Mouse (Mus musculus) lung, postnatal 0 days (tissue): Measurements from ENCODE around the gene H2-T24. TPM values are rescaled to one million over a fixed set of nuclear protein-coding genes. Genes with fewer than 3 reads are reported as not detected.

Experiments used
- ATAC-seq: fragments of 200-750 bp; cut with Nextera tagmentation; 2 replicates; pipeline ENCODE4 v1.8.0; 2017; ENCODE audit warnings: moderate library complexity
- DNase-seq: peaks from one replicate; pipeline ENCODE4 v3.0.0-alpha.2; 2016; ENCODE audit warnings: low spot score
- H3K27ac ChIP-seq: fragments of 300-500 bp; sonication (generic); 2 replicates; pipeline ENCODE4 v1.5.1; 2014; ENCODE audit warnings: antibody characterized with exemption, mild to moderate bottlenecking, low read length, mixed read lengths
- H3K27me3 ChIP-seq: fragments of 300-500 bp; sonication (generic); replicated peaks from 2 replicates; pipeline ENCODE4 v1.6.1; 2014; ENCODE audit warnings: low read length, mixed read lengths; ENCODE audit not compliant: insufficient read depth
- H3K36me3 ChIP-seq: fragments of 300-500 bp; sonication (generic); 2 replicates; pipeline ENCODE4 v1.6.1; 2014; ENCODE audit warnings: low read length, mixed read lengths; ENCODE audit not compliant: insufficient read depth
- H3K4me1 ChIP-seq: fragments of 300-500 bp; sonication (generic); 2 replicates; pipeline ENCODE4 v1.6.1; 2014; ENCODE audit warnings: antibody characterized with exemption, low read depth, low read length, mixed read lengths; ENCODE audit not compliant: insufficient read depth
- H3K4me2 ChIP-seq: fragments of 300-500 bp; sonication (generic); replicated peaks from 2 replicates; pipeline ENCODE4 v1.6.1; 2014; ENCODE audit warnings: low read depth, mild to moderate bottlenecking, low read length, moderate library complexity, mixed read lengths
- H3K4me3 ChIP-seq: fragments of 300-500 bp; sonication (generic); 2 replicates; pipeline ENCODE4 v1.5.1; 2014; ENCODE audit warnings: low read depth, low read length
- H3K9ac ChIP-seq: fragments of 300-500 bp; sonication (generic); replicated peaks from 2 replicates; pipeline ENCODE4 v1.6.1; 2014; ENCODE audit warnings: low read depth, mild to moderate bottlenecking
- H3K9me3 ChIP-seq: fragments of 300-500 bp; sonication (generic); 2 replicates; pipeline ENCODE4 v1.6.1; 2016; ENCODE audit warnings: low read length, mixed read lengths
- CTCF ChIP-seq: IDR thresholded peaks from 2 replicates; pipeline ENCODE4 v1.5.1; 2016; ENCODE audit warnings: antibody characterized with exemption, mild to moderate bottlenecking
- EP300 ChIP-seq: IDR thresholded peaks from 2 replicates; pipeline ENCODE4 v1.6.1; 2016; ENCODE audit warnings: antibody characterized with exemption, mild to moderate bottlenecking, control low read depth
- WGBS: fragments of 180-500 bp; shearing (Covaris S2); extraction: QIAGEN DNeasy Blood & Tissue Kit; methylation state at CpG from one replicate; pipeline ENCODE4 v1.1.7; 2014; 5-methylcytosine and 5-hydroxymethylcytosine counted together
- polyA plus RNA-seq: library from polyadenylated mRNA; unstranded; fragments of >200 nt; fragmentation: Nextera tagmentation; extraction: Ambion mirVana; gene quantifications from 2 replicates; pipeline ENCODE4 v1.2.1, GENCODE M21; 2015

Gene H2-T24
- polyA plus RNA-seq, 1 experiment from 2014 or later = 2.7 TPM

DNA sequence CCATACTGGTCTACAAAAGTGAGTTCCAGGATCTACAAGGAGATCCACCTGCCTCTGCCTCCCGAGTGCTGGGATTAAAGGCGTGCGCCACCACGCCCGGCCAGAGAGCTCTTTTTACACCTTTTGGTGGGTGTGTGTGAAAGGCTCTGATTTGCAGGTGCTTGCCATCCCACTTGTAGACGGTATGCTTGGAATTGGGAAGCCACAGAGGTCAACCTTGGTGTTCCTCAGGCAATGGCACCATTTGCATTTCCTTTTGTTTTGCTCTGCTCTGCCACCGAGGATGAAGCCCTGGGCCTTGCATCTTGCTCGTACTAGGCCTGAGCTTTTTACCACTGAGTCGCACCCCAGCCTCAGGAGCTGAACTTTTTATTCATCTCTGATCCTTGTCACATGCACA is 38.6 kb downstream of the H2-T24 start:
- TF ChIP-seq CTCF = no peak
- no peak for TF ChIP-seq EP300
- ATAC-seq = no peak
- Histone ChIP-seq H3K27ac (no peak overlapping the region), H3K9ac (no peak overlapping the region), H3K36me3 (peaks cover 15% of the 10 kb centered on the region; the same call in 1 of the 2 replicates), H3K4me2 (no peak overlapping the region), H3K4me3 (no peak overlapping the region), H3K27me3 (no peaks in the 10 kb centered on the region), H3K9me3 (no peaks in the 10 kb centered on the region), H3K4me1 (peaks cover 10% of the 10 kb centered on the region; the same call in 1 of the 2 replicates)
- DNase-seq = no peak
- WGBS = 92% methylated on average over 9 of the region's 9 CpGs

DNA sequence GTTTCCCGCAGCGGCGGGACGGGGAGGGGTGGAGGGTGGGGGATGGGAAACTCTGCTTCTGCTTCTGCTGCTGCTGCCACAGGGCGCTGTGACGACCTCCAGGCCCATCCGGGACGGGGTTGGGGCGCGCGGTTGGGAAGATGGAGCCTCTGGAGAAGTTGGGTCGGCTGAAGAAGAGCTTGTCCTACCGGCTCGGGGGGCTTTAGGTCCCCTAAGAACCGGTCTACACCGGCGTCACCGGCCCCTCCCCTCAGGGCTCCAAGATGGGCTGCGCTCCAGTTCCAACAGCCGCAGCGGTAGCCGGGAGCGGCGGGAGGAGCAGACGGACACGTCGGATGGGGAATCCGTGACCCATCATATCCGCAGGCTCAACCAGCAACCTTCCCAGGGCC is 40.0 kb downstream of the H2-T24 start:
- TF ChIP-seq EP300 = no peak
- TF ChIP-seq CTCF = no peak
- H3K4me3 ChIP-seq = peak overlapping the region; percentile 88
- ATAC-seq = peak; percentile 10
- under 1% methylated on average over 23 of the region's 29 CpGs for WGBS
- H3K9me3 ChIP-seq = no peaks in the 10 kb centered on the region
- peaks cover 10% of the 10 kb centered on the region; the same call in 1 of the 2 replicates for H3K36me3 ChIP-seq
- peak; percentile 56 for DNase-seq
- peak overlapping the region; percentile 88 for H3K4me2 ChIP-seq
- peak overlapping the region; percentile 76 for H3K9ac ChIP-seq
- peak overlapping the region; percentile 93 for H3K27ac ChIP-seq
- no peaks in the 10 kb centered on the region for H3K27me3 ChIP-seq
- H3K4me1 ChIP-seq = peaks cover 10% of the 10 kb centered on the region; the same call in 1 of the 2 replicates

DNA sequence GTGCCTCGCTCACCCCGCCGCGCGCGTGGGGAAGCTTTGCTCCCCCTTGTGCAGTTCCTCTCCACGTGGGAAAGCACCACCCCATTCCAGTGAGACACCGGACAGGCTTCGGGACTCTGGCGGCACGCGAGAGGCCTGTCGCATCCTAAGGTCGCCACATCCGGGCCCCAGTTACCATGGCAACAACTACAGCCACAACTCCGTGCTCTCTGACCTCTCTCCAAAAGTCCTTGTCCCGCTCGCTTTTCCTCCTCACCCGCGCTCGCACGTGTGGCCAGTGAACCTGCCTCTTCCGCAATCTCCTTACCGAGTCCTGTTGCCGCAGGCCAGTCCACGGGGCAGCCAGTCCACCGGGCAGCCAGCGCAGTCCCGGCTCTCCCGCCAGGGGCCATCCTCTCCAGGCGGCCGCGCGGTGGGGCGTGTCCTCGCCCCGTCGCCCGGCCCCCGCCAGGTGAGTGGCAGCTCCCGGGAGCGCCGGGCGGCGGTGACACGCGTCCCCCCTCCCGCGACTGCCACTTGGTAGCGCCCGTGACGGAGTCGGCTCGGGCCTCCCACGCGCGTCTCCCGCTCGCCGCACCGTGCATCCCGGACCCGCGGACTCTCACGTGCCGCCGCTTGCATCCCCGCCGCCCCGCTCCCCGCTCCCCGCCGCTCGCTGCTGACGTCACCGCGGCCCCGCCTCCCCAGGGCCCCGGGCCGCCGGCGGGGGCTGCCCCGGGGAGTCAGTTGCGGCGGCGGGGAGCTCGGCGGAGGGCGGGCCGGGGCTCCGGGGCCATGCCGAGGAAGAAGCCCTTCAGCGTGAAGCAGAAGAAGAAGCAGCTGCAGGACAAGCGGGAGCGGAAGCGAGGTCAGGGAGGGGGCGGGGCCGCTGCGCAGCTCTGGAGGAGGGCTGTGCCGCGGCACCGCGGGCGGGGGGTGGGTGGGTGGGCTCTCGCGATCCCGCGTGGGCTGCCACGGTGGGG is 40.7 kb downstream of the H2-T24 start, which contains the start of the genes Gnl1 and Prr3:
TSS of gene Gnl1 (plus strand) at position 451 of the 962 bp plus-strand sequence.
TSS of gene Prr3 (minus strand) at position 836 of the 962 bp plus-strand sequence.
- peaks cover 10% of the 10 kb centered on the region; the same call in 1 of the 2 replicates for H3K36me3 ChIP-seq
- peak; percentile 89 for ATAC-seq
- peak within 1 kb of the TSS; percentile 88 for H3K4me2 ChIP-seq
- WGBS = under 1% methylated on average over 75 of the region's 109 CpGs
- H3K9me3 ChIP-seq = no peaks in the 10 kb centered on the region
- H3K4me3 ChIP-seq = peak within 1 kb of the TSS; percentile 88
- H3K4me1 ChIP-seq = peaks cover 10% of the 10 kb centered on the region; the same call in 1 of the 2 replicates
- H3K27ac ChIP-seq = peak within 1 kb of the TSS; percentile 93
- no peaks in the 10 kb centered on the region for H3K27me3 ChIP-seq
- H3K9ac ChIP-seq = peak within 1 kb of the TSS; percentile 76
- TF ChIP-seq EP300 = no peak; the same call in 1 of the 2 replicates
- TF ChIP-seq CTCF = peak; percentile 44
- peak; percentile 97 for DNase-seq

DNA sequence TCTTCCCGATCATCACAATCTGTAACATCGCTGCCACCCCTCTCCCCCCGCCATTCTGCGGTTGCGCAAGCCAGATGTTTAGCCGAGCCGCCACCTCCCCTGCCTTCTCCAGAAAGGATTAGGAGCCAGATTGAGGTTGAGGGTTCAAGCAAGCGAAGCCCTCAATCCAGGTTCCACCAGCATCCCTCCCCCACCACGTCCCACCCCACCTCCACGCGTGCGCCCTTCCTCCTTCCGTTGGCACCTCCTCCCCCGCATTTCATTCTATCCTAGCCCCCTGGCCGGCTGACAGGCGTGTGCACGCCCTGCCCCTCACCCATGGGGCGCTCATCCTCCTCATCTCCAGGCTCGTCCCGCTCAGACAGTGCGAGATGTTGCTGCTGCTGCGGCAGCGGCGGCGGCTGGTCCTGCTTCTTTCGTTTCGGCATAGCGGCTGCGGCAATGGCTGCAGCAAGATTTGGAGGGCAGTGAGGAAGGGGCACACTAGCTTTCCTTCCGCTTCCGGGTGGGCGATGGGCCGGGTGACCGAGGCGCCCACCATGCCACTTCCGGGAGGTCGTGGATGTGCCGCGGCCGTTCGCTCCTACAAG is 41.5 kb downstream of the H2-T24 start:
- Histone ChIP-seq H3K4me1 (peaks cover 10% of the 10 kb centered on the region; the same call in 1 of the 2 replicates), H3K27ac (peak overlapping the region; percentile 93), H3K27me3 (no peaks in the 10 kb centered on the region), H3K9ac (peak overlapping the region; percentile 76), H3K4me3 (peak overlapping the region; percentile 88), H3K4me2 (peak overlapping the region; percentile 88), H3K9me3 (no peaks in the 10 kb centered on the region), H3K36me3 (peaks cover 10% of the 10 kb centered on the region; the same call in 1 of the 2 replicates)
- DNase-seq = peak; percentile 27
- peak; percentile 66 for ATAC-seq
- under 1% methylated on average over 41 of the region's 41 CpGs for WGBS
- TF ChIP-seq EP300 = no peak
- peak; percentile 8; the same call in 1 of the 2 replicates for TF ChIP-seq CTCF

DNA sequence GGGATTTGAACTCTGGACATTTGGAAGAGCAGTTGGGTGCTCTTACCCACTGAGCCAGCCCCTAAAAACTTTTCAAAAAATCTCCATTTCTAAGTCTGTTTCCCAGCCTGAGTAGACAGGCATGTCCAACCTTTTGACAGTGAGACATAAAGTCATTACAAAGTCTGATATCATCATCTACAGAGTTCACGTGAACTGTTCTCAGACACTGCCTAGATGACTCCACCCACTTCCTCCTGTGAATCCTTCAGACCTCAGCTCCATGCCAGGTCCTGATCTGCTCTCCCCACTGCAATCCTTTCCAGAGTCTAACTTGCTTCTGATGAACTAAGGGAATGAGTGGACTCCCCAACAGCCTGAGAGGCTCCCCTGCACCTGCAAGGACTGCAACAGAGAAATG is 48.2 kb downstream of the H2-T24 start:
- TF ChIP-seq CTCF (no peak), EP300 (no peak)
- no peak for ATAC-seq

More for the DNA sequence above, 48.2 kb downstream of the H2-T24 start:
- DNase-seq = peak; percentile 42
- Histone ChIP-seq H3K4me2 (no peak overlapping the region), H3K9me3 (no peaks in the 10 kb centered on the region), H3K4me1 (peaks cover 8% of the 10 kb centered on the region; the same call in 1 of the 2 replicates), H3K4me3 (no peak overlapping the region), H3K27me3 (no peaks in the 10 kb centered on the region), H3K9ac (no peak overlapping the region), H3K36me3 (no peaks in the 10 kb centered on the region), H3K27ac (no peak overlapping the region)
- 47% methylated on average over 1 of the region's 1 CpGs for WGBS
